Mouse (Mus musculus) hindbrain, embryonic 13.5 days (tissue): Measurements from ENCODE around the gene Pon2. TPM values are rescaled to one million over a fixed set of nuclear protein-coding genes. Genes with fewer than 3 reads are reported as not detected.
"Not testable (repeated sequence)": the region's sequence is repeated elsewhere in the genome, so short reads cannot be mapped to it uniquely, and the experiment has no call there.

Experiments used
- ATAC-seq: fragments of 200-750 bp; cut with Nextera tagmentation; 2 replicates; pipeline ENCODE4 v1.8.0; 2017; ENCODE audit warnings: moderate TSS enrichment; ENCODE audit not compliant: low FRiP score
- H3K27ac ChIP-seq: fragments of 300-500 bp; sonication (generic); 2 replicates; pipeline ENCODE4 v1.5.1; 2015; ENCODE audit warnings: inconsistent platforms, mild to moderate bottlenecking, moderate library complexity
- H3K27me3 ChIP-seq: fragments of 300-500 bp; sonication (generic); 2 replicates; pipeline ENCODE4 v1.6.1; 2015; ENCODE audit warnings: mild to moderate bottlenecking, inconsistent platforms
- H3K36me3 ChIP-seq: fragments of 300-500 bp; sonication (generic); 2 replicates; pipeline ENCODE4 v1.6.1; 2015; ENCODE audit warnings: mild to moderate bottlenecking, inconsistent platforms
- H3K4me1 ChIP-seq: fragments of 300-500 bp; sonication (generic); replicated peaks from 2 replicates; pipeline ENCODE4 v1.6.1; 2015; ENCODE audit warnings: inconsistent platforms
- H3K4me2 ChIP-seq: fragments of 300-500 bp; sonication (generic); 2 replicates; pipeline ENCODE4 v1.6.1; 2015; ENCODE audit warnings: inconsistent platforms, mild to moderate bottlenecking, moderate library complexity
- H3K4me3 ChIP-seq: fragments of 300-500 bp; sonication (generic); 2 replicates; pipeline ENCODE4 v1.5.1; 2015; ENCODE audit warnings: mild to moderate bottlenecking, inconsistent platforms
- H3K9ac ChIP-seq: fragments of 300-500 bp; sonication (generic); 2 replicates; pipeline ENCODE4 v1.6.1; 2015; ENCODE audit warnings: mild to moderate bottlenecking, inconsistent platforms
- H3K9me3 ChIP-seq: fragments of 300-500 bp; sonication (generic); 2 replicates; pipeline ENCODE4 v1.6.1; 2016; ENCODE audit warnings: inconsistent platforms
- WGBS: fragments of 180-500 bp; shearing (Covaris S2); methylation state at CpG from one replicate; pipeline ENCODE4 v1.1.7; 2015; 5-methylcytosine and 5-hydroxymethylcytosine counted together
- polyA plus RNA-seq: library from polyadenylated mRNA; unstranded; fragments of >200 nt; fragmentation: Nextera tagmentation; extraction: Ambion mirVana; gene quantifications from 2 replicates; pipeline ENCODE4 v1.2.1, GENCODE M21; 2015

Gene Pon2
- polyA plus RNA-seq, 1 experiment from 2014 or later, result 33.2 TPM

DNA sequence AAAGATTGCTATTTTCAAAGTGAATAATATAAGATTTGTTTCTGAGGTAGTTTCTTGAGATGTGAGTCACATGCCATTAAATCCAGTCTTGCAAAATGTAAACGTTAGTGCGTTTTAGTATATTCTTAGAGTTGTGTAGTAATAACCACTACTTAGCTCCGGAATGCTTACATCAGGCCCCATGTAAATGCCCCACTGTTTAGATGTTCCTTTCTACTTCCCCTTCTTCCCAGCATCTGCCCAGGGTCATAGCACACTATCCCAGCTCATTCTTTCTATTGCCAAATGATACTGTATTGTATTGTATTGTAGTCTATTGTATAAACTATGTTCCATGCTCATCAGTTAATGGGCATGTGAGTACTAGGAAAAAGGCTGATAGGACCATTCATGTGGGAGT, 59.5 kb downstream of the Pon2 start:
- ATAC-seq, result no peak
- no peaks in the 10 kb centered on the region for H3K36me3 ChIP-seq
- over 99% methylated on average over 3 of the region's 3 CpGs for WGBS
- no peaks in the 10 kb centered on the region for H3K27me3 ChIP-seq
- H3K4me2 ChIP-seq, result no peak overlapping the region
- no peak overlapping the region for H3K4me3 ChIP-seq
- H3K9me3 ChIP-seq, result no peaks in the 10 kb centered on the region
- no peak overlapping the region for H3K9ac ChIP-seq
- H3K27ac ChIP-seq, result no peak overlapping the region
- no peaks in the 10 kb centered on the region for H3K4me1 ChIP-seq

DNA sequence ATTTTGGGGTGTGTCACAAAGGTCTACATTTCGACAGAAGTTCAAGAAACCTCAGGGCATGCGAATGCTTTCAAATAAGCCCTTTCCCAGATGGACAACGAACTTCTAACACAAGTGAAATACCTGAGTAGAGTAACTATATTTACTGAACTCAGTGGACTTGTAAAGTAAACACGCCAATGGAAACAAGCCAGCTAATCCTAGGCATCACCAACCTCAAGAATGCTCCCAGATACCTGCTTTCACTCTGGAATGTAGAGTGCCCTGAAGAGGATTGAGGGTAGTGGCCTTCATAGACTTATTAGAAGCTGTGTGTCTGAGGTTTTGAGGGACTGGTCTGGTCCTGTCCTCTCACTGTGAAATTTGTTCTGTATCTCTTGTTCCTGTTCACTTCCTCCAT, 60.7 kb downstream of the Pon2 start:
- Histone ChIP-seq H3K27ac (no peak overlapping the region), H3K36me3 (no peaks in the 10 kb centered on the region), H3K4me1 (no peaks in the 10 kb centered on the region), H3K9me3 (no peaks in the 10 kb centered on the region), H3K4me3 (no peak overlapping the region), H3K4me2 (no peak overlapping the region), H3K9ac (no peak overlapping the region), H3K27me3 (no peaks in the 10 kb centered on the region)
- 94% methylated on average over 4 of the region's 4 CpGs for WGBS
- no peak for ATAC-seq

DNA sequence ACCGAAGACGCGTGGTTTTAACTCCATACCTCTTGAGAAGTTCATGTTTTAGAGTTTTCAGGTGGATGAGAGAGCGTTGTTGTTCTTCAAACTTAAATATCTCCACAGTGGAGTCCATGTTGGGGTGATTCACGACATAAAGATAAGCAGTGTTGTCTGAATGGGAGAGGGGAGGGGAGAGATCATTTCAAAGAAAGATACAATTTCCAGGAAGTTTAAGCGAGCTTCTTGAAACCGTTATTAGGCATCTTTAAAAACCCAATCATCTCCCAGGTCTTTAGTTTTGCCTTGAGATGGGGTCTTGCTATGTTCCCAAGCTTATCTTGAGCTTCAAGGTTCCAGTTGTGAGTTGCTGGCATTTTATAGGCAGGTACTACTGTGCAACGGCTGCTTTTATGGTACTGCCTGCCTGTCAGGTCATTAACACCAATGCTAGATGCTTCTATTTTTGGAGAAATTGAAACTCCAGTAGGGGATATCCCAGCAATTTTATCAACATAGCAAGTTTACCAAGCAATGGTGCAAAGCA, 61.3 kb downstream of the Pon2 start:
- no peak for ATAC-seq
- H3K9me3 ChIP-seq, result no peaks in the 10 kb centered on the region
- 89% methylated on average over 8 of the region's 8 CpGs for WGBS

DNA sequence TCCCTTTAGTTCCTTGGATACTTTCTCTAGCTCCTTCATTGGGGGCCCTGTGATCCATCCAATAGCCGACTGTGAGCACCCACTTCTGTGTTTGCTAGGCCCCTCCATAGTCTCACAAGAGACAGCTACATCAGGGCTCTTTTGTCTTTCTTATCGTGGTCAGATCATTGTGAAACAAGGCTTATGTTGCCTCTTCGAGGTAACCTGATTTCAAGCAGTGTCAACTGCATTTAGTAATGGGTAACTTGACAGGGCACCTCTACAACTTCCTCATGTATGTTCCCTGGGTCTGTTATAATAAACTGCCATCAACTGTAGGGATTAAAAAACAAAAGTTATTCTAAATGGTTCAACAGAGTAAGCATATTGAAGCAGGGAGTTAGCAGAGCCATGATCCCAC, 63.7 kb downstream of the Pon2 start:
- Histone ChIP-seq H3K4me3 (no peak overlapping the region), H3K9me3 (no peaks in the 10 kb centered on the region), H3K4me1 (no peaks in the 10 kb centered on the region), H3K36me3 (no peaks in the 10 kb centered on the region), H3K27me3 (no peaks in the 10 kb centered on the region), H3K27ac (no peak overlapping the region), H3K4me2 (no peak overlapping the region), H3K9ac (no peak overlapping the region)
- ATAC-seq, result no peak
- 76% methylated on average over 3 of the region's 3 CpGs for WGBS

More for the DNA sequence above, 61.3 kb downstream of the Pon2 start:
- Histone ChIP-seq H3K27ac (no peak overlapping the region), H3K9ac (no peak overlapping the region), H3K4me1 (no peaks in the 10 kb centered on the region), H3K27me3 (no peaks in the 10 kb centered on the region), H3K4me2 (no peak overlapping the region), H3K4me3 (no peak overlapping the region), H3K36me3 (no peaks in the 10 kb centered on the region)

DNA sequence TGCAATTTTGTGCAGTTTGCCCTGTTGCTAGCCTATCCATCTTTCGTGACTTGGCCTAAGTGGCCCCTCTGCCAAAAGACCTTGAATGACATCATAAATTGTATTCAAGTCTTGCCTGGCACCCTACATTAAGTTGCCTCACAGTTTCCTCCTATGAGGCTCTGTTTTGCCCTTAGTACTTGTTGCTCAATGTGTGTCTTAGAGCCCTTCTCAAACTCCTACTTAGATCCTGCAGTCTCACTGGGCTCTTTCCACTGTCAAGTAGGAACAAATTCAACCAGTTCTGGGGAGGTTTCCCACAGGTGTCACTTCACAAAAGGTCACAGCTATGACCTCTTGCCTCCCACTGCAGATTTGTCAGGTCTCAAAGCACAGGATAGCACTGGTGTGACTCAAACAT, 64.4 kb downstream of the Pon2 start:
- Histone ChIP-seq H3K4me2 (no peak overlapping the region), H3K4me3 (no peak overlapping the region), H3K9me3 (no peaks in the 10 kb centered on the region), H3K9ac (no peak overlapping the region), H3K27ac (no peak overlapping the region), H3K36me3 (no peaks in the 10 kb centered on the region), H3K4me1 (no peaks in the 10 kb centered on the region), H3K27me3 (no peaks in the 10 kb centered on the region)
- WGBS, result 100% methylated on average over 1 of the region's 1 CpGs
- ATAC-seq, result no peak

DNA sequence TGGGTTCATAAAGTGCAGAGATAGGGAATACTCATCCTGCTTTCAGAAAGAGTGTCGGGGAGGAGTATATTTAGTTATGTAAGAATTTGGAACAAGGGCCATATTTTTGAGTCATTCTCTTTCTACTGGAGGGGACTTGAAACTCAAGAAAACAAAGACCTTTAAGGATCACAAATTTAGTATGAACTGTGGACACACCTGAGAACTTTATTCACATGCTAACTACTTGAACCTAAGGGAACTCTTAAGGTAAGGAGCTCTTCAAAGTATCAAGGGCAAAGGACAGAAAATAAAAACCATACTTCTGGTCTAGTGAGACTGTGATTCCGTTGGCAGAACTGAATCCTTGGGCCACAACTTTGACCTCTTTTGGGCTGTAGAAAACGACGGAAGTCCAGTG, 66.2 kb downstream of the Pon2 start:
- WGBS, result 91% methylated on average over 4 of the region's 4 CpGs
- Histone ChIP-seq H3K4me3 (no peak overlapping the region), H3K4me1 (no peaks in the 10 kb centered on the region), H3K27ac (no peak overlapping the region), H3K9me3 (no peaks in the 10 kb centered on the region), H3K4me2 (no peak overlapping the region), H3K36me3 (no peaks in the 10 kb centered on the region), H3K9ac (no peak overlapping the region), H3K27me3 (no peaks in the 10 kb centered on the region)
- no peak for ATAC-seq

DNA sequence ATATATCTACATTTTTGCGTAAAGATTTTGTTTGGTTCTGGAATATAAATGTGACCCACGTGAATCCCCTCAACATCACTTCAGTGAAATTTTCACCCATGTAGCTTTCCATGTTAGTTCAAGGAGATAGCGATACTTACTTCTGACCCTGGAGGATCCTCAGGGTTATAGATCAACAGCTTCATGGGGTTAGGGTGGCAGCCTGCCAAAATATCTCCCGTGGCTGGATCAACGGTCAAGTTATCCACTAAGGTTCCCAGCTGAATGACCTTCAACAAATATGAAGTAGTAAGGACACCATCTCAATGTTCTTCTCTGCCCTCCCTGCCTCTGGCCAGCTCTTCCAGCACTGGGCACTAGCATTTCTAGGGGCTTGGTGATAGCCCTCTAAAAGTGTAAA, 68.0 kb downstream of the Pon2 start:
- no peak overlapping the region for H3K9ac ChIP-seq
- no peaks in the 10 kb centered on the region for H3K4me1 ChIP-seq
- H3K9me3 ChIP-seq, result no peaks in the 10 kb centered on the region
- no peak overlapping the region for H3K4me2 ChIP-seq
- H3K4me3 ChIP-seq, result no peak overlapping the region
- H3K36me3 ChIP-seq, result no peaks in the 10 kb centered on the region
- H3K27me3 ChIP-seq, result no peaks in the 10 kb centered on the region
- 93% methylated on average over 5 of the region's 5 CpGs for WGBS
- no peak for ATAC-seq
- no peak overlapping the region for H3K27ac ChIP-seq

DNA sequence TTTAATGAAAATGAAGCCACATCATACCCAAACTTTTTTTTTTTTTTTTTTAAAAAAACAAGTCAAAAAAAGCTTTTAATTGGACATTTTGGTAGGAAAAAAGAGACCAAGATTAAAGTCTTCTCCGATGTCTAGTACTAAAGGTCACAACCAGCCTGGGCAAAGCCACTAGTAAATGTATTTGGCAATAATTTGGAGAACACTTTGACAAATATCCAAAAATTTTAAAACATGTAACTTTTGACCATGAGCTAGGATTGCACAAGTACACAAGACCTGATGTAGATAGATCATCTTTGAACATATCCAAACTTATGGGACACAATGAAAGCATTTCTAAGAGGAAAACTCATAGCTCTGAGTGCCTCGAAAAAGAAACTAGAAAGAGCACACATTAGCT, 74.7 kb downstream of the Pon2 start:
- H3K4me1 ChIP-seq, H3K27me3 ChIP-seq, H3K9ac ChIP-seq, H3K4me2 ChIP-seq, H3K4me3 ChIP-seq, H3K36me3 ChIP-seq, H3K9me3 ChIP-seq, ATAC-seq, H3K27ac ChIP-seq: not testable (repeated sequence)
- 86% methylated on average over 2 of the region's 2 CpGs for WGBS

DNA sequence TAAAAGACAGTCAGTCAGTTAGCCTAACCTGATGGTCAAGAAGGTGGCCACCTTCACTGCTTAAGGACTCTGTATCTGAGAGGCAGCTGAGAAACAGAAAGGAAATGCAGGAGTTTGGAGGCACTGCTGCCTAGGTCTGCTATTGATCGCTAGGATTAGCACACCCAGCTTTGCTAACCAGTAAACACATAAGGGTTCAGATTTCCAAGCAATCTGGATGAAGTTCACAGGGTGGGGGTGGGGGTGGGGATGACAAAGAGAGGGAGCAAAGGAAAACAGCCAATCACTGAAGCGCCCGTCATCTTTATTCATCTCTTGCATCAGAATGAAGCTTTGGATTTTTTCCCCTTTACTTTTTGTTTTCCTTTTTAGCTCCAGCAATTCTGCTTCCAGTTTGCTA, 76.2 kb downstream of the Pon2 start:
- Histone ChIP-seq H3K4me3 (no peak overlapping the region), H3K36me3 (no peaks in the 10 kb centered on the region), H3K27ac (no peak overlapping the region), H3K9me3 (no peaks in the 10 kb centered on the region), H3K4me1 (no peaks in the 10 kb centered on the region), H3K9ac (no peak overlapping the region), H3K4me2 (no peak overlapping the region), H3K27me3 (no peaks in the 10 kb centered on the region)
- no peak for ATAC-seq
- 80% methylated on average over 3 of the region's 3 CpGs for WGBS

DNA sequence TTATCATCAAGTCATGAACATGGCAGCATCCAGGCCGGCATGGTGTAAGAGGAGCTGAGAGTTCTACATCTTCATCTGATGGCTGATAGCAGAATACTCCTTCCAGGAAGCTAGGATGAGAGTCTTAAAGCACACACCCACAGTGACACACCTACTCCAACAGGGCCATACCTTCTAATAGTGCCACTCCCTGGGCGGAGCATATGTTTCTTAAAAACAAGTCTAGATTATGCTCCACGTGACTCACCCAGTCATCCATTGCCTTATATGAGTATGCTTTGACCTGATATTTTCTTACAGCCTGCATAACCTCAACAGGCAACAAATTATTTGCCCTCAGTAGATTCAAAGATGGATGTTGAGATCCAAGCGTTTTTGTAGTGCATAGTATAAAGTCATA, 80.1 kb downstream of the Pon2 start:
- H3K4me1 ChIP-seq, result no peaks in the 10 kb centered on the region
- ATAC-seq, result no peak
- WGBS, result 95% methylated on average over 4 of the region's 4 CpGs

More for the DNA sequence above, 80.1 kb downstream of the Pon2 start:
- Histone ChIP-seq H3K4me3 (no peak overlapping the region), H3K9me3 (no peaks in the 10 kb centered on the region), H3K27ac (no peak overlapping the region), H3K9ac (no peak overlapping the region), H3K27me3 (no peaks in the 10 kb centered on the region), H3K36me3 (no peaks in the 10 kb centered on the region), H3K4me2 (no peak overlapping the region)

Other genes with a start within 250 kb of the Pon2 start
- gene Pon1, start 104.5 kb downstream of the Pon2 start, polyA plus RNA-seq, result 0.13 and 0.17 TPM in 2 replicates
- 6.3 and 7.2 TPM in 2 replicates for gene Pon3, start 42.2 kb downstream of the Pon2 start, polyA plus RNA-seq
- gene Asb4, start 84.9 kb upstream of the Pon2 start, polyA plus RNA-seq, result 14.8 and 17.2 TPM in 2 replicates
- 1.7 and 2.2 TPM in 2 replicates for gene Pdk4, start 197.9 kb upstream of the Pon2 start, polyA plus RNA-seq